Mouse (Mus musculus) Patski (cell line): Measurements from ENCODE around the gene Slit2. TPM values are rescaled to one million over a fixed set of nuclear protein-coding genes. Genes with fewer than 3 reads are reported as not detected.
"Not testable (repeated sequence)": the region's sequence is repeated elsewhere in the genome, so short reads cannot be mapped to it uniquely, and the experiment has no call there.

ENCODE experiments used
- ATAC-seq: fragments of 100-300 bp; one replicate; pipeline ENCODE4 v1.8.0; 2021
- CTCF ChIA-PET: fragments of 350-600 bp; sonication (Branson Sonifier 250); formaldehyde crosslinking; loops from one replicate; lab custom pipeline; 2022; ENCODE audit warnings: inconsistent platforms; lab: Charles Lee
- POLR2A ChIA-PET: fragments of 350-600 bp; sonication (Branson Sonifier 250); formaldehyde crosslinking; loops from one replicate; lab custom pipeline; 2022; ENCODE audit warnings: antibody characterized with exemption, inconsistent platforms; lab: Charles Lee
- DNase-seq: peaks from one replicate; pipeline ENCODE4 v3.0.0-alpha.2; 2011; ENCODE audit warnings: low read depth, low spot score
- H3K27me3 ChIP-seq: fragments of 371-371 bp; one replicate; pipeline ENCODE4 v1.5.1; 2021
- CTCF ChIP-seq: fragments of 100-300 bp; IDR thresholded peaks from one replicate; pipeline ENCODE4 v1.5.1; 2021
- in situ Hi-C: fragments of 300-500 bp; cut with MboI; formaldehyde crosslinking; loops from 3 replicates; pipeline ENCODE4 v1.11.1; 2018; ENCODE audit warnings: low pct_unique_long_range_greater_than_20kb, mixed read lengths
- polyA plus RNA-seq: library from polyadenylated mRNA; unstranded; gene quantifications from one replicate; pipeline ENCODE4 v1.2.3, GENCODE M21; 2021

Slit2 gene
- polyA plus RNA-seq, 1 experiment from 2014 or later, result 1.7 TPM

GRCm38 (mm10) chr5:48225500-48225899 is 242.6 kb downstream of the Slit2 start:
- no peak for DNase-seq
- in situ Hi-C loops, result no loop called here
- TF ChIP-seq CTCF, result no peak
- POLR2A ChIA-PET, result interaction anchor here (0.7 kb wide), 1 partner anchor 1685 kb away, joined by 3 read pairs; no protein-coding TSS in a partner anchor
- CTCF ChIA-PET, result no interaction called here
- H3K27me3 ChIP-seq, result peaks cover 27% of the 10 kb centered on the region
- ATAC-seq, result no peak

GRCm38 (mm10) chr5:48230430-48231080 is 247.6 kb downstream of the Slit2 start:
- CTCF ChIA-PET, result interaction anchor here (0.9 kb wide), 1 partner anchor 9 kb away, joined by 6 read pairs; no protein-coding TSS in a partner anchor
- TF ChIP-seq CTCF, result no peak
- DNase-seq, result no peak
- H3K27me3 ChIP-seq, result peaks cover 11% of the 10 kb centered on the region
- POLR2A ChIA-PET, result no interaction called here
- in situ Hi-C loops, result no loop called here
- no peak for ATAC-seq

- CTCF ChIA-PET, result no interaction called here
- in situ Hi-C loops, result no loop called here
- POLR2A ChIA-PET, result no interaction called here
- TF ChIP-seq CTCF, result no peak
- no peak for DNase-seq
- H3K27me3 ChIP-seq, result peaks cover 35% of the 10 kb centered on the region
- no peak for ATAC-seq
Observed at GRCm38 (mm10) chr5:48234728-48235127, 251.8 kb downstream of the Slit2 start.

GRCm38 (mm10) chr5:48235270-48235669 is 252.3 kb downstream of the Slit2 start:
- ChIA-PET CTCF (no interaction called here), POLR2A (no interaction called here)
- DNase-seq, result no peak
- TF ChIP-seq CTCF, result no peak
- H3K27me3 ChIP-seq, result peaks cover 40% of the 10 kb centered on the region
- in situ Hi-C loops, result no loop called here
- no peak for ATAC-seq

GRCm38 (mm10) chr5:48240751-48241150 is 257.8 kb downstream of the Slit2 start:
- POLR2A ChIA-PET, ATAC-seq, DNase-seq: not testable (repeated sequence)
- peak; percentile 66 for TF ChIP-seq CTCF
- CTCF ChIA-PET, result interaction anchor here (1.2 kb wide), 1 partner anchor 10 kb away, joined by 5 read pairs; no protein-coding TSS in a partner anchor
- in situ Hi-C loops, result loop anchor here (10.0 kb wide), 1 partner anchor 1796 kb away; no protein-coding TSS in a partner anchor
- peaks cover 39% of the 10 kb centered on the region for H3K27me3 ChIP-seq

GRCm38 (mm10) chr5:48248327-48248726 is 265.4 kb downstream of the Slit2 start:
- in situ Hi-C loops, result loop anchor here (10.0 kb wide), 1 partner anchor 1804 kb away; no protein-coding TSS in a partner anchor
- H3K27me3 ChIP-seq, result peaks cover 23% of the 10 kb centered on the region
- no peak for TF ChIP-seq CTCF
- DNase-seq (no peak), ATAC-seq (no peak)
- ChIA-PET CTCF (interaction anchor here (1.1 kb wide), 1 partner anchor 9 kb away, joined by 4 read pairs; no protein-coding TSS in a partner anchor), POLR2A (no interaction called here)

GRCm38 (mm10) chr5:48277561-48277960 is 294.6 kb downstream of the Slit2 start:
- TF ChIP-seq CTCF, result no peak
- ChIA-PET POLR2A (no interaction called here), CTCF (no interaction called here)
- DNase-seq, result no peak
- ATAC-seq, result no peak
- in situ Hi-C loops, result no loop called here
- H3K27me3 ChIP-seq, result peaks cover 11% of the 10 kb centered on the region

- ATAC-seq, result no peak
- ChIA-PET CTCF (no interaction called here), POLR2A (no interaction called here)
- DNase-seq, result no peak
- peaks cover 3% of the 10 kb centered on the region for H3K27me3 ChIP-seq
- no peak for TF ChIP-seq CTCF
- in situ Hi-C loops, result no loop called here
Observed at GRCm38 (mm10) chr5:48301186-48301585, 318.2 kb downstream of the Slit2 start.

GRCm38 (mm10) chr5:48315057-48315602 is 332.2 kb downstream of the Slit2 start:
- ATAC-seq, result no peak

GRCm38 (mm10) chr5:48320597-48320996 is 337.7 kb downstream of the Slit2 start:
- DNase-seq (no peak), ATAC-seq (no peak)
- ChIA-PET POLR2A (no interaction called here), CTCF (no interaction called here)
- no peak for TF ChIP-seq CTCF
- peaks cover 14% of the 10 kb centered on the region for H3K27me3 ChIP-seq
- in situ Hi-C loops, result no loop called here

More at GRCm38 (mm10) chr5:48315057-48315602, 332.2 kb downstream of the Slit2 start:
- ChIA-PET POLR2A (no interaction called here), CTCF (interaction anchor here (1.3 kb wide), 1 partner anchor 11 kb away, joined by 6 read pairs; no protein-coding TSS in a partner anchor)
- in situ Hi-C loops, result no loop called here
- no peak for TF ChIP-seq CTCF
- DNase-seq, result no peak
- peaks cover 12% of the 10 kb centered on the region for H3K27me3 ChIP-seq

GRCm38 (mm10) chr5:48326221-48326620 is 343.3 kb downstream of the Slit2 start:
- CTCF ChIA-PET, result interaction anchor here (1.8 kb wide), 1 partner anchor 11 kb away, joined by 6 read pairs; no protein-coding TSS in a partner anchor

More at GRCm38 (mm10) chr5:48326221-48326620, 343.3 kb downstream of the Slit2 start:
- POLR2A ChIA-PET, result no interaction called here
- no peak for TF ChIP-seq CTCF
- in situ Hi-C loops, result no loop called here
- ATAC-seq, result no peak
- no peak for DNase-seq
- peaks cover 19% of the 10 kb centered on the region for H3K27me3 ChIP-seq
